Mouse (Mus musculus) right cerebral cortex, adult 2 months (tissue): ENCODE measurements around the gene Ssbp3.

Source experiments
- DNase-seq, 2 experiments: peaks; one replicate each; pipeline ENCODE4 v3.0.0; 2021 to 2022; ENCODE audit warnings: low spot score in 2 of 2

The Ssbp3 gene

DNA sequence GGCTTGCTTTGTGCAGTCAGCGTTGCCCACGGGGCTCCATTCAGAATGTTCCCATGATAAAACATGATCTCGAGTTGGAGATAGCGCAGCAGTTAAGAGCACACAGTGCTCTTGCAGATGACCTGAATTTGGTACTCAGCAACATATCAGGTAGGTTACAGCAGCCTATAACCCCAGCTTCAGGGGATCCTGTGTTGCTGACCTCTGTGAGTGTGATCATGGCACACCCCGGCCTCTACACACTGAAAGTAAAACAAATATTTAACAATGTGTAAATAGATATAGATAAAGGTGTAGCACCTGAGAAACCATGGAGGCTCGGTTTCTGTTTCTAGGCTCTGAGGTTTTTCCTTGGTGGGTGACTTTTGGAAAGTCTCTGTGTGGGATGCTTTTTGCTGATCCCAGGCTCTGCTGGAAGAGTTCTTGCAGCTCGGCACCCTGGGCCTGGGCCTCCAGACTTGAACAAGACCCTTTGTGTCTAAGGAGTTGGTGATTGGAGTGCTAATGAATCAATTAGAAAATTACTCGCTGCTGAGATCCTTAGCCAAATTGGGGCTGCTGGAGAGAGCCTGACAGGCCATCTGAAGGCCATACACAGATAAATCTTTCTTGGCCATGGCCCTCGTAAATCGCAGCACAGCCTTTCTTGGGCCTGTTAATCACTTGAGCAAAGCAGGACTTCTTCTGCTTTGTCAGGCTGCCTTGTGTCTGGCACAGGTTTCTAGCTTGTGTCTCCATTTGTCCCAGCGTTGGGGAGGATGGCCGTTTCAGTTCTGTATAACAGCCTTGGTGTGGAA is 49.2 kb downstream of the Ssbp3 start:
- no peak for DNase-seq

DNA sequence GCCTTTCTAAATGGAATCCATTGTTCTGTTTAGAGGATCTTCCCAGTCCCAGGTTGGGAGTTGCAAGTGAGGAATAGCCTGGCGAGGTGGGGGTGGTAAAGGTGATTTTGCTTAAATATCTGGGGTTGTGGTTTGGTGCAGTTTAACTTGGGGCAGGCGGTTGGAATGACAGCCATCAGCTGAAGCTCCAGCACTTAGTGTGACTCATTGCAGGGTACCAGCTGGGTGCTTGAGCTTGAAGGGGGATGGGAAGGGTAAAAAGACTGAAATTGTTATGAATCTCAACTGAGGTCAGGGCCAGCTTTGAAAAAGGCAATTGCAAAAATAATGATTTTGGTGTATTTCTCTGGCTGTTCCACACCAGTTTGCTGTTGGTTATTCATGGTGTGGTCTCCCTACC is 50.0 kb downstream of the Ssbp3 start:
- DNase-seq = no peak

- DNase-seq = no peak
Measured at GRCm38 (mm10) chr4:106961321-106961720, 50.8 kb downstream of the Ssbp3 start.

GRCm38 (mm10) chr4:106964356-106964755 is 53.9 kb downstream of the Ssbp3 start:
- peak; percentile 48 to 65 for DNase-seq

GRCm38 (mm10) chr4:106964996-106965395 is 54.5 kb downstream of the Ssbp3 start:
- no peak for DNase-seq

DNA sequence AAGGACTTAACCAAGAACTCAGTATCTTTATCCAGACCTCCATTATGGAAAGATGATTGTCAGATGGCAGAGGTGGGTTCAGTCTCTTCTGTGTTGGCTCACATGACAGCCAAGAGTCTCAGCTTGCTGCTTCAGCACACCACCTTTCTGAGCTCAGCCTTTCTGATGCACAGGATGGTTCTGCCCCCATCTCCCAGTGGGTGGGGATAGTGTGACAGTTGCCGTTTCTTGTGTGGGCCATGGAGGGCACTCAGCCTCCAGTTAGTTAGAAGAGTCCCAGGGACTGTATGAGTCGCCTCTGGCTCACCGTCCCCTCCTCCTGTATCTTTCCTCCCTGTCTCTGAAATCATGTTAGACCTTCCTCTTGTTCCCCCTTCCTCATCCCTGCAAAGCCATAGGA is 55.9 kb downstream of the Ssbp3 start:
- peak; percentile 64 to 65 for DNase-seq

- no peak for DNase-seq
Measured at GRCm38 (mm10) chr4:106968910-106969309, 58.4 kb downstream of the Ssbp3 start.

GRCm38 (mm10) chr4:106970786-106971185 is 60.3 kb downstream of the Ssbp3 start:
- DNase-seq = no peak

GRCm38 (mm10) chr4:106972061-106972460 is 61.6 kb downstream of the Ssbp3 start:
- no peak for DNase-seq

DNA sequence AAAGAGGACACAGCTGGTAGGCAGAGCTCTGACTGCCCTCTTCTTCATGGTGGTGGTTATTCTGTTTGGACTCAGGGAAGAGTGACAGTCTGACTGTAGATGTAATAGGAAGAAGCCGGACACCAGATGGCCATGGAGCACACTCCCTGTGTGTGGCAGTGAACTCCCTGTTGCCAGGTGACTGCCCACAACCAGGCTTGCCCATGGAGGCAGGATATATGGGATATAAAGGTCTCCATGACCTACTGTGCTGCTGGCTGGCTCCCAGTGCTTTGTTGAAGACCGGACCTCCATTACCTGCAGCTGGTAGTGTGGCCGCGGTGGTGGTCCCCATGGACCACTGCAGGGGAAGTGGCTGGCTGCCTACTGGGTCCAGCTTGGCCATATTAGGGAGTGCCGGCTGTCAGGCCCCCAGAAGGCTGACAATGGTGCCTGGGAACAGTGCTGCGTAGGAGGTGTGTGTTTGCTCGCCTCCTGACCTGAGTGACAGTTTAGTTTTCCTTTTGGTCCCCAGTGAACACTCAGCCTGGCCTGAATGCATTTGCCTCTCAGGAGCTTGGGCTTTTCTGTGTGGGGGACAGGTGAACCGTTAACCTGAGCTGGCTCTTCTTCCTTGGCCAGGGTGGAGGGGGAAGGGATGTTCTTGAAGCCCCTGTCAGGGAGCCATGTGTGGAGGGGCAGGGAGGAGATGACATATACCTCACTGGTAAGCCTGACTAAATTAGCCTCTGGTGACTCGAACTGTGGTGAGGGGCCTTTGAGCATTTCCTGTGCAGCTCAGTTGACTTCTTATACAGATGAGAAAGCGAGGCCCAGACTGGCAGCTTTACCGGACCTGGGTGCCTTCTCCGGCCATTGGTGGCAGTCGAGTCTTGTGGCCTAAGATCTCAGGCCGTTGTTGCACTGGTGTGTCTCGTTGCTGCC is 62.2 kb downstream of the Ssbp3 start:
- no peak for DNase-seq

DNA sequence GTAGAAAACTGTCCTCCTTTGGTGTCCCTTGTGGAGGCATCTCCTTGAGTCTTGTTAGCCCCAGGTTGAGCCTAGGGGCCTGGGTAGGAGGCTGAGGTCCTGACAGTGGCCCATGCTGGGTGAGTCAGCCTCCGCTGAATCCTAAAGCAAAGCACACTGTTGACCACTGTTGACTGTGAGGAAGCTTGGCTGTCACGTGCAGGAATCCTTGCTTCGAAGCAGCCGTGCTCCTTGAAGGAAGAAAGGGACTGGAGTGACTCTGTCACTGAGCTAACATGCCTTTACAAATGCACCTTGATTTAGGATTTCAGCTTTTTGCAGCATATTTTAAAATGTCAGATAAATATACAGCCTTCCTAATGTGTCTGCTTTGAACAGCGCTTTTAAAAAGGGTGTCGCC is 64.8 kb downstream of the Ssbp3 start:
- no peak for DNase-seq

- no peak for DNase-seq
Measured at GRCm38 (mm10) chr4:106975890-106976289, 65.4 kb downstream of the Ssbp3 start.

DNA sequence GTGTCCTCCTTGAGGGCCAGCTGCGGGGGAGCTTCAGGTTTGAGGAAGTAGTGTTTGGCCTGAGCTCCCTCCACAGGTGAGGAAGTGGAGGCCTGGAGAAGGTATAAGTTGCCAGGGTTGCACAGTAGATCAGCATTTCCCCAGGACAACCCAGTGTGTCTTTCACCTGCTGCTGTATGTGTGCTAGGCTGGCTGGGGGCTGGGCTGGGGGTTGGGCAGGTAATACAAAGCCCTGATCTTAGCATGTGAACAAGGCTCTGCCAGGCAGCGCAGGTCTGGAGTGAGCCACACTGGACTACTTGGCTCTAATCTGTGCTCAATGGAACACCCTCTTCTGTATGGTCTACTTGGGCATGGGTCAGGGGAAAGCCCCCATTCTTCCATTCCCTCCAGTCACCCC is 66.1 kb downstream of the Ssbp3 start:
- no peak for DNase-seq

DNA sequence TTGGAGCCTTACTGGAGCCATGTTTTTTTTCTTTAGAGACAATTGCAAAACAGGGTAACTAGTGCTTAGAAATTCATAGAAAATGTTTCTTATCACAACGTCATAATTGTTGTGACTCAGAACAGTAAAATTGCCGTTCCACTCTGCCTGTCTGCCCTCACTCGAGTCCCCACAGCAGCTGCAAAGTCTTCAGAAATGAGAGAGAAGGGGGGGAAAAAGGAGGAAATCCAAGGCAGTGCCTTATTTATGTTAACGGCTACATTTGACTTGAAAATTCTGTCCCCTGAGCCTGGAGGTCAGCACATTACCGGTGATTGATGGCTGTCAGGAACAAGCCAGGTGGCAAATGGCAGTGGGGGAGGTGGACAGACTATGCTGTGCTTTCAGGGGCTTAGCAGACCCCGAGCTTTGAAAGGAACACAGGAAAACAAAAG is 66.7 kb downstream of the Ssbp3 start:
- DNase-seq = no peak

DNA sequence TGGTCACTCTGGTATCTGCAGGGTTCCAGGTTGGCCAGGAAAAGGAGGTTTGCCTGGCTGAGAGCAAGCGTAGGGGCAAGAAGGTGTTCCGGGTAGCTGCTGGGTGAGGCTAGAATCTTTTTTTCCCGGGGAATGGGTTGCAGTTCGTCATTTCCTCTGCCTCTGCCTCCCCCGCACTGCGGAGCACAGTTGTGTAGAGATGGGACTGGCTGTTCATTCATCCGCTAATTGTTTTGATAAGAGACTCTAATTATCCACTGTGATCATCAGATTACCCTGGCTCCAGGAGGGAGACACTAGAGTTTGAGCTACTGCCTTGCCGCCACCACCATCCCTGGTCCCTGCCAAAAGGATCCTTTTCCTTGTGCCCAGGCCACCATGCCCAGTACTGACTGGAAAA is 67.9 kb downstream of the Ssbp3 start:
- DNase-seq = peak in 1 of 2 experiments; percentile 56

DNA sequence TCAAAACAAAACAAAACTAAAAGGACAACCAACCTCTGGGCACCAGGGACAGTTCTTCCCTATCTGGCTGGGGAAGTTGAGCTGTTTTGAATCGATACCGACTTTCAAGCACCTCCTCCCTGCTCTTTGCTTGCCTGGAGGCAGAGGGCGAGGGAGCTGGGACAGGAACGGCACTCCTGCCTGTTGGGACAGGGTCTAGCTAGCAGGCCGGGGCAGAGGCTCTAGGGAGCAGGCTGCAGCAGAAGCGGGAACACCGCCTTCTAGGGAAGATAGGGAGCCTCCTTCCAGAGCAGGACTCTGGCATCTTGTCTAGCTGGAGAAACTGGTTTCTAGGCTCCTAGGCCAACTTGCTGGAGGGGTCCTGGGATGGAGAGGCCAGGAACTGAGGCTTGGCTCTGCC is 70.2 kb downstream of the Ssbp3 start:
- no peak for DNase-seq

GRCm38 (mm10) chr4:106981385-106982103 is 71.0 kb downstream of the Ssbp3 start:
- no peak for DNase-seq

- DNase-seq = no peak
Measured at GRCm38 (mm10) chr4:106982344-106983121, 72.0 kb downstream of the Ssbp3 start.

GRCm38 (mm10) chr4:106983908-106984515 is 73.5 kb downstream of the Ssbp3 start:
- DNase-seq = no peak

DNA sequence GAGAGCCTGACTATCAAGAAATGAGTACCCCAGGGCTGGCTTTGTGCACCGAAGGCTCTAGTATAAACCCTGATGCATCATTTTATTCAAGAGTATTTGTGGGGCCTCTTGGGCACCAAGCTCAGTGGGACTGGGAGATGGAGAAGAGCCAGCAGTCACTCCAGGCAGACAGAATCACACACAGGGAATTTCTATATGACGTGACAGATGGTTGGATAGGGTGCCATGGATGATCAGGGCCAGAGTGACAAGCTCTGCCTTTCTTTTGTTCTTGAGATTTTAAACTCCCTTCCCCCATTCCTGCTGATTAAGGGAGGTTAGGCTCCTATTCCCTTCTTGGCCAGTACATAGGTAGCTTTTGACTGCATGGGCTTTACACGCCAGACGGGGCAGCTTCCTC is 74.8 kb downstream of the Ssbp3 start:
- DNase-seq = no peak
